Mouse (Mus musculus) left cerebral cortex, postnatal 10 days (tissue): ENCODE data around the gene Phf1. TPM values are rescaled to one million over a fixed set of nuclear protein-coding genes. Genes with fewer than 3 reads are reported as not detected.
"Not testable (repeated sequence)": the region's sequence is repeated elsewhere in the genome, so short reads cannot be mapped to it uniquely, and the experiment has no call there.

ENCODE experiments used
- DNase-seq, 2 experiments: peaks; one replicate each; pipeline ENCODE4 v3.0.0; 2021 to 2022; ENCODE audit warnings: low spot score in 2 of 2, mixed read lengths in 1 of 2; ENCODE audit errors: extremely low spot score in 1 of 2
- intact Hi-C: fragments of 180-260 bp; cut with DNase I; formaldehyde crosslinking; loops from one replicate; pipeline ENCODE4 v1.15.1; 2025
- total RNA-seq, 2 experiments: library from RNA; stranded (reverse); gene quantifications; 2 replicates each; pipeline ENCODE4 v1.2.3; 2021

The Phf1 gene
- total RNA-seq, result 10 to 100 TPM; 19.3 to 21.8 TPM

- intact Hi-C loops, result no loop called here
- DNase-seq, result peak; percentile 85 to 96
These were observed at the start of gene Phf1 for GRCm38 (mm10) chr17:26932839-26933398. Gene Phf1, plus strand, starts transcription at chr17:26933052.

- intact Hi-C loops, result no loop called here
- no peak for DNase-seq
These were observed 49.3 kb upstream of the Phf1 start for GRCm38 (mm10) chr17:26883585-26883984.

GRCm38 (mm10) chr17:26884995-26885926 is 47.6 kb upstream of the Phf1 start:
- intact Hi-C loops, result loop anchor here (5.0 kb wide), 2 partner anchors 223 to 423 kb away; partner anchors contain the start of gene Atp6v0e
- peak in 1 of 2 experiments; percentile 90 for DNase-seq

- peak; percentile 86 to 88 for DNase-seq
- intact Hi-C loops, result loop anchor here (2.0 to 5.0 kb wide), 3 partner anchors 91 to 424 kb away; partner anchors contain the start of gene Atp6v0e
These were observed 46.7 kb upstream of the Phf1 start for GRCm38 (mm10) chr17:26886047-26886749.

- no peak for DNase-seq
- intact Hi-C loops, result loop anchor here (2.0 to 5.0 kb wide), 3 partner anchors 93 to 426 kb away; partner anchors contain the start of gene Atp6v0e
These were observed 44.9 kb upstream of the Phf1 start for GRCm38 (mm10) chr17:26887926-26888325.

- intact Hi-C loops, result no loop called here
- DNase-seq, result no peak
These were observed 40.0 kb upstream of the Phf1 start for GRCm38 (mm10) chr17:26892635-26893375.

- intact Hi-C loops, result no loop called here
- no peak for DNase-seq
These were observed 39.4 kb upstream of the Phf1 start for GRCm38 (mm10) chr17:26893492-26893891.

- DNase-seq, result peak in 1 of 2 experiments; percentile 53
- intact Hi-C loops, result no loop called here
These were observed 38.5 kb upstream of the Phf1 start for GRCm38 (mm10) chr17:26894342-26894741.

GRCm38 (mm10) chr17:26895578-26895977 is 37.3 kb upstream of the Phf1 start:
- intact Hi-C loops, result no loop called here
- peak in 1 of 2 experiments; percentile 78 for DNase-seq

GRCm38 (mm10) chr17:26900916-26901315 is 31.9 kb upstream of the Phf1 start:
- no peak for DNase-seq
- intact Hi-C loops, result no loop called here

GRCm38 (mm10) chr17:26904320-26904719 is 28.5 kb upstream of the Phf1 start:
- no peak for DNase-seq

GRCm38 (mm10) chr17:26907506-26907905 is 25.3 kb upstream of the Phf1 start:
- DNase-seq, result not testable (repeated sequence)

More at GRCm38 (mm10) chr17:26904320-26904719, 28.5 kb upstream of the Phf1 start:
- intact Hi-C loops, result no loop called here

GRCm38 (mm10) chr17:26915248-26915647 is 17.6 kb upstream of the Phf1 start:
- no peak for DNase-seq
- intact Hi-C loops, result no loop called here

More at GRCm38 (mm10) chr17:26907506-26907905, 25.3 kb upstream of the Phf1 start:
- intact Hi-C loops, result not testable (repeated sequence)

GRCm38 (mm10) chr17:26916711-26917482 is 16.0 kb upstream of the Phf1 start, which contains the start of gene Kifc5b:
Gene Kifc5b, plus strand, starts transcription at chr17:26917091.
- peak; percentile 99 to 100 for DNase-seq
- intact Hi-C loops, result no loop called here

GRCm38 (mm10) chr17:26917560-26917959 is 15.3 kb upstream of the Phf1 start:
- DNase-seq, intact Hi-C loops: not testable (repeated sequence)

GRCm38 (mm10) chr17:26918343-26918742 is 14.5 kb upstream of the Phf1 start:
- intact Hi-C loops, result no loop called here

GRCm38 (mm10) chr17:26919516-26919915 is 13.3 kb upstream of the Phf1 start:
- DNase-seq, intact Hi-C loops: not testable (repeated sequence)

More at GRCm38 (mm10) chr17:26918343-26918742, 14.5 kb upstream of the Phf1 start:
- DNase-seq, result no peak
